Mouse (Mus musculus) lung, postnatal 0 days (tissue): ENCODE data around the gene Krt42. TPM values are rescaled to one million over a fixed set of nuclear protein-coding genes. Genes with fewer than 3 reads are reported as not detected.

ENCODE experiments used
- ATAC-seq: fragments of 200-750 bp; cut with Nextera tagmentation; 2 replicates; pipeline ENCODE4 v1.8.0; 2017; ENCODE audit warnings: moderate library complexity
- DNase-seq: peaks from one replicate; pipeline ENCODE4 v3.0.0-alpha.2; 2016; ENCODE audit warnings: low spot score
- H3K27ac ChIP-seq: fragments of 300-500 bp; sonication (generic); 2 replicates; pipeline ENCODE4 v1.5.1; 2014; ENCODE audit warnings: antibody characterized with exemption, mild to moderate bottlenecking, low read length, mixed read lengths
- H3K27me3 ChIP-seq: fragments of 300-500 bp; sonication (generic); replicated peaks from 2 replicates; pipeline ENCODE4 v1.6.1; 2014; ENCODE audit warnings: low read length, mixed read lengths; ENCODE audit not compliant: insufficient read depth
- H3K36me3 ChIP-seq: fragments of 300-500 bp; sonication (generic); 2 replicates; pipeline ENCODE4 v1.6.1; 2014; ENCODE audit warnings: low read length, mixed read lengths; ENCODE audit not compliant: insufficient read depth
- H3K4me1 ChIP-seq: fragments of 300-500 bp; sonication (generic); 2 replicates; pipeline ENCODE4 v1.6.1; 2014; ENCODE audit warnings: antibody characterized with exemption, low read depth, low read length, mixed read lengths; ENCODE audit not compliant: insufficient read depth
- H3K4me2 ChIP-seq: fragments of 300-500 bp; sonication (generic); replicated peaks from 2 replicates; pipeline ENCODE4 v1.6.1; 2014; ENCODE audit warnings: low read depth, mild to moderate bottlenecking, low read length, moderate library complexity, mixed read lengths
- H3K4me3 ChIP-seq: fragments of 300-500 bp; sonication (generic); 2 replicates; pipeline ENCODE4 v1.5.1; 2014; ENCODE audit warnings: low read depth, low read length
- H3K9ac ChIP-seq: fragments of 300-500 bp; sonication (generic); replicated peaks from 2 replicates; pipeline ENCODE4 v1.6.1; 2014; ENCODE audit warnings: low read depth, mild to moderate bottlenecking
- H3K9me3 ChIP-seq: fragments of 300-500 bp; sonication (generic); 2 replicates; pipeline ENCODE4 v1.6.1; 2016; ENCODE audit warnings: low read length, mixed read lengths
- CTCF ChIP-seq: IDR thresholded peaks from 2 replicates; pipeline ENCODE4 v1.5.1; 2016; ENCODE audit warnings: antibody characterized with exemption, mild to moderate bottlenecking
- EP300 ChIP-seq: IDR thresholded peaks from 2 replicates; pipeline ENCODE4 v1.6.1; 2016; ENCODE audit warnings: antibody characterized with exemption, mild to moderate bottlenecking, control low read depth
- WGBS: fragments of 180-500 bp; shearing (Covaris S2); extraction: QIAGEN DNeasy Blood & Tissue Kit; methylation state at CpG from one replicate; pipeline ENCODE4 v1.1.7; 2014; 5-methylcytosine and 5-hydroxymethylcytosine counted together
- polyA plus RNA-seq: library from polyadenylated mRNA; unstranded; fragments of >200 nt; fragmentation: Nextera tagmentation; extraction: Ambion mirVana; gene quantifications from 2 replicates; pipeline ENCODE4 v1.2.1, GENCODE M21; 2015

Krt42 gene
- not detected in 2 replicates for polyA plus RNA-seq

GRCm38 (mm10) chr11:100269821-100270332 is at the start of gene Krt42:
Gene Krt42 (minus strand): TSS chr11:100269871.
- Histone ChIP-seq H3K36me3 (no peaks in the 10 kb centered on the region), H3K9ac (no peak within 1 kb of the TSS), H3K4me3 (no peak within 1 kb of the TSS), H3K4me2 (no peak within 1 kb of the TSS), H3K27me3 (no peaks in the 10 kb centered on the region), H3K4me1 (no peaks in the 10 kb centered on the region), H3K9me3 (no peaks in the 10 kb centered on the region), H3K27ac (no peak within 1 kb of the TSS)
- no peak for TF ChIP-seq CTCF
- 77% methylated on average over 7 of the region's 7 CpGs for WGBS
- ATAC-seq (no peak), DNase-seq (no peak)

GRCm38 (mm10) chr11:100318529-100319451 is 49.1 kb upstream of the Krt42 start:
- TF ChIP-seq CTCF, result no peak
- TF ChIP-seq EP300, result no peak
- H3K27ac ChIP-seq, result no peak overlapping the region
- ATAC-seq, result no peak

GRCm38 (mm10) chr11:100317826-100318380 is 48.2 kb upstream of the Krt42 start:
- 34% methylated on average over 6 of the region's 6 CpGs for WGBS
- H3K27me3 ChIP-seq, result no peaks in the 10 kb centered on the region
- DNase-seq (no peak), ATAC-seq (no peak)
- no peaks in the 10 kb centered on the region; the same call in 1 of the 2 replicates for H3K4me1 ChIP-seq
- H3K36me3 ChIP-seq, result peaks cover 13% of the 10 kb centered on the region; the same call in 1 of the 2 replicates
- no peak overlapping the region for H3K27ac ChIP-seq
- no peak overlapping the region for H3K4me2 ChIP-seq
- no peak for TF ChIP-seq CTCF
- no peak for TF ChIP-seq EP300
- no peak overlapping the region for H3K9ac ChIP-seq
- H3K9me3 ChIP-seq, result no peaks in the 10 kb centered on the region
- no peak overlapping the region for H3K4me3 ChIP-seq

More at GRCm38 (mm10) chr11:100318529-100319451, 49.1 kb upstream of the Krt42 start:
- Histone ChIP-seq H3K9me3 (no peaks in the 10 kb centered on the region), H3K36me3 (peaks cover 13% of the 10 kb centered on the region; the same call in 1 of the 2 replicates), H3K4me1 (no peaks in the 10 kb centered on the region; the same call in 1 of the 2 replicates), H3K9ac (no peak overlapping the region), H3K4me3 (peak overlapping the region; percentile 85), H3K4me2 (peak overlapping the region; percentile 51), H3K27me3 (no peaks in the 10 kb centered on the region)
- peak; percentile 29 for DNase-seq
- 82% methylated on average over 10 of the region's 10 CpGs for WGBS

GRCm38 (mm10) chr11:100315439-100315838 is 45.8 kb upstream of the Krt42 start:
- Histone ChIP-seq H3K4me2 (no peak overlapping the region), H3K9ac (no peak overlapping the region), H3K9me3 (no peaks in the 10 kb centered on the region), H3K27me3 (no peaks in the 10 kb centered on the region), H3K4me1 (no peaks in the 10 kb centered on the region; the same call in 1 of the 2 replicates), H3K27ac (no peak overlapping the region), H3K4me3 (no peak overlapping the region), H3K36me3 (no peaks in the 10 kb centered on the region)
- ATAC-seq (no peak), DNase-seq (no peak)
- no peak for TF ChIP-seq CTCF
- no peak for TF ChIP-seq EP300
- 92% methylated on average over 5 of the region's 5 CpGs for WGBS

- no peaks in the 10 kb centered on the region for H3K36me3 ChIP-seq
- H3K9me3 ChIP-seq, result no peaks in the 10 kb centered on the region
- DNase-seq (no peak), ATAC-seq (no peak)
- no peak overlapping the region for H3K4me2 ChIP-seq
- no peak overlapping the region for H3K27ac ChIP-seq
- WGBS, result 90% methylated on average over 6 of the region's 6 CpGs
- H3K4me1 ChIP-seq, result no peaks in the 10 kb centered on the region
- H3K4me3 ChIP-seq, result no peak overlapping the region
- no peaks in the 10 kb centered on the region for H3K27me3 ChIP-seq
- no peak overlapping the region for H3K9ac ChIP-seq
- no peak for TF ChIP-seq EP300
Measured at GRCm38 (mm10) chr11:100313424-100313823, 43.8 kb upstream of the Krt42 start.

GRCm38 (mm10) chr11:100312096-100312679 is 42.5 kb upstream of the Krt42 start:
- Histone ChIP-seq H3K9ac (no peak overlapping the region), H3K36me3 (no peaks in the 10 kb centered on the region), H3K4me3 (no peak overlapping the region), H3K4me1 (no peaks in the 10 kb centered on the region), H3K27me3 (no peaks in the 10 kb centered on the region), H3K9me3 (no peaks in the 10 kb centered on the region), H3K4me2 (no peak overlapping the region), H3K27ac (peak overlapping the region; percentile 62; the same call in 1 of the 2 replicates)
- TF ChIP-seq CTCF, result no peak
- TF ChIP-seq EP300, result peak; percentile 91
- DNase-seq, result peak; percentile 94
- WGBS, result 19% methylated on average over 5 of the region's 5 CpGs
- ATAC-seq, result peak; percentile 97
